Mouse (Mus musculus) forebrain, postnatal 0 days (tissue): ENCODE results near the gene Ets2. TPM values are rescaled to one million over a fixed set of nuclear protein-coding genes. Genes with fewer than 3 reads are reported as not detected.

Experiments used
- ATAC-seq: fragments of 200-750 bp; cut with Nextera tagmentation; 2 replicates; pipeline ENCODE4 v1.8.0; 2017; ENCODE audit warnings: mild to moderate bottlenecking, moderate library complexity
- DNase-seq: peaks from one replicate; pipeline ENCODE4 v3.0.0-alpha.2; 2015
- H3K27ac ChIP-seq: fragments of 300-500 bp; sonication (generic); 2 replicates; pipeline ENCODE4 v1.5.1; 2014; ENCODE audit warnings: low read depth, mild to moderate bottlenecking, antibody characterized with exemption, low read length, moderate library complexity, mixed read lengths
- H3K27me3 ChIP-seq: fragments of 300-500 bp; sonication (generic); 2 replicates; pipeline ENCODE4 v1.6.1; 2014; ENCODE audit warnings: mild to moderate bottlenecking, low read length, mixed read lengths; ENCODE audit not compliant: insufficient read depth
- H3K36me3 ChIP-seq: fragments of 300-500 bp; sonication (generic); 2 replicates; pipeline ENCODE4 v1.6.1; 2014; ENCODE audit warnings: mild to moderate bottlenecking, moderate library complexity; ENCODE audit not compliant: insufficient read depth
- H3K4me1 ChIP-seq: fragments of 300-500 bp; sonication (generic); 2 replicates; pipeline ENCODE4 v1.6.1; 2014; ENCODE audit warnings: antibody characterized with exemption; ENCODE audit not compliant: insufficient read depth
- H3K4me2 ChIP-seq: fragments of 300-500 bp; sonication (generic); 2 replicates; pipeline ENCODE4 v1.6.1; 2014; ENCODE audit warnings: low read depth, mild to moderate bottlenecking, moderate library complexity
- H3K4me3 ChIP-seq: fragments of 300-500 bp; sonication (generic); 2 replicates; pipeline ENCODE4 v1.5.1; 2014; ENCODE audit warnings: low read depth, low read length, mixed read lengths
- H3K9ac ChIP-seq: fragments of 300-500 bp; sonication (generic); 2 replicates; pipeline ENCODE4 v1.6.1; 2014; ENCODE audit warnings: mild to moderate bottlenecking
- H3K9me3 ChIP-seq: fragments of 300-500 bp; sonication (generic); 2 replicates; pipeline ENCODE4 v1.6.1; 2016; ENCODE audit warnings: low read length
- CTCF ChIP-seq: sonication (generic); IDR thresholded peaks from 2 replicates; pipeline ENCODE4 v1.5.1; 2016; ENCODE audit warnings: antibody characterized with exemption, control low read depth, low read depth
- WGBS: fragments of 180-500 bp; shearing (Covaris S2); extraction: QIAGEN DNeasy Blood & Tissue Kit; methylation state at CpG from one replicate; pipeline ENCODE4 v1.1.7; 2014; 5-methylcytosine and 5-hydroxymethylcytosine counted together
- polyA plus RNA-seq: library from polyadenylated mRNA; unstranded; fragments of >200 nt; fragmentation: Nextera tagmentation; extraction: Ambion mirVana; gene quantifications from 2 replicates; pipeline ENCODE4 v1.2.1, GENCODE M21; 2015
- total RNA-seq: library from RNA; depleted of rRNA; stranded (reverse); fragments of >200 nt; gene quantifications from 2 replicates; pipeline ENCODE4 v1.2.3, GENCODE M21; 2014; rRNA removed

Ets2 gene
- total and polyA plus RNA-seq, 2 experiments from 2014 or later = 18.2 to 27.4 TPM

- H3K9me3 ChIP-seq = no peaks in the 10 kb centered on the region
- no peak overlapping the region for H3K27ac ChIP-seq
- H3K9ac ChIP-seq = no peak overlapping the region
- TF ChIP-seq CTCF = no peak
- ATAC-seq (no peak), DNase-seq (no peak)
- no peak overlapping the region for H3K4me3 ChIP-seq
- no peaks in the 10 kb centered on the region for H3K4me1 ChIP-seq
- 72% methylated on average over 3 of the region's 3 CpGs for WGBS
- no peak overlapping the region for H3K4me2 ChIP-seq
- H3K27me3 ChIP-seq = no peaks in the 10 kb centered on the region
- H3K36me3 ChIP-seq = no peaks in the 10 kb centered on the region
Observed at GRCm38 (mm10) chr16:95766181-95766580, 64.3 kb downstream of the Ets2 start.

GRCm38 (mm10) chr16:95767246-95767645 lies 65.4 kb downstream of the Ets2 start:
- Histone ChIP-seq H3K9me3 (no peaks in the 10 kb centered on the region), H3K27ac (no peak overlapping the region), H3K4me3 (no peak overlapping the region), H3K9ac (no peak overlapping the region), H3K36me3 (no peaks in the 10 kb centered on the region), H3K27me3 (no peaks in the 10 kb centered on the region), H3K4me2 (no peak overlapping the region), H3K4me1 (no peaks in the 10 kb centered on the region)
- ATAC-seq (no peak), DNase-seq (no peak)
- WGBS = 82% methylated on average over 2 of the region's 2 CpGs
- TF ChIP-seq CTCF = no peak

- Histone ChIP-seq H3K9ac (0 out of 2 replicates have a peak overlapping the region, but pooled peaks have one; percentile 1), H3K9me3 (no peaks in the 10 kb centered on the region), H3K27ac (peak overlapping the region; percentile 45), H3K36me3 (no peaks in the 10 kb centered on the region), H3K4me3 (no peak overlapping the region), H3K27me3 (no peaks in the 10 kb centered on the region), H3K4me2 (no peak overlapping the region), H3K4me1 (no peaks in the 10 kb centered on the region)
- no peak; the same call in 1 of the 2 replicates for TF ChIP-seq CTCF
- ATAC-seq = peak; percentile 68
- DNase-seq = peak; percentile 66
- WGBS = 27% methylated on average over 14 of the region's 14 CpGs
Observed at GRCm38 (mm10) chr16:95769066-95769995, 67.5 kb downstream of the Ets2 start.

GRCm38 (mm10) chr16:95769996-95770334 lies 68.1 kb downstream of the Ets2 start:
- H3K9ac ChIP-seq = 0 out of 2 replicates have a peak overlapping the region, but pooled peaks have one; percentile 1
- DNase-seq (no peak), ATAC-seq (peak; percentile 30)
- TF ChIP-seq CTCF = no peak
- no peak overlapping the region for H3K4me3 ChIP-seq
- no peaks in the 10 kb centered on the region for H3K4me1 ChIP-seq
- WGBS = 67% methylated on average over 5 of the region's 5 CpGs
- no peak overlapping the region for H3K27ac ChIP-seq
- H3K27me3 ChIP-seq = no peaks in the 10 kb centered on the region
- H3K9me3 ChIP-seq = no peaks in the 10 kb centered on the region
- H3K36me3 ChIP-seq = no peaks in the 10 kb centered on the region
- H3K4me2 ChIP-seq = no peak overlapping the region

GRCm38 (mm10) chr16:95770402-95770801 lies 68.5 kb downstream of the Ets2 start:
- Histone ChIP-seq H3K4me2 (no peak overlapping the region), H3K9me3 (no peaks in the 10 kb centered on the region), H3K4me3 (no peak overlapping the region), H3K27me3 (no peaks in the 10 kb centered on the region), H3K27ac (peak overlapping the region; percentile 31; the same call in 1 of the 2 replicates), H3K9ac (no peak overlapping the region), H3K36me3 (no peaks in the 10 kb centered on the region), H3K4me1 (no peaks in the 10 kb centered on the region)
- no peak for TF ChIP-seq CTCF
- DNase-seq (peak; percentile 43), ATAC-seq (peak; percentile 65)

Other genes starting within 250 kb of the Ets2 start
- 3.9 and 6.4 TPM in 2 replicates for gene Erg, start 115.5 kb upstream of the Ets2 start, total RNA-seq
- gene Erg, start 115.5 kb upstream of the Ets2 start, polyA plus RNA-seq = 0.99 and 1.8 TPM in 2 replicates